Mouse (Mus musculus) gastrocnemius, postnatal 36 days (tissue): ENCODE measurements around the gene Gm37240. TPM values are rescaled to one million over a fixed set of nuclear protein-coding genes. Genes with fewer than 3 reads are reported as not detected.

ENCODE experiments used
- DNase-seq, 2 experiments: peaks; one replicate each; pipeline ENCODE4 v3.0.0; 2022
- intact Hi-C: fragments of 180-260 bp; cut with DNase I; formaldehyde crosslinking; loops from one replicate; pipeline ENCODE4 v1.15.1; 2025
- total RNA-seq, 2 experiments: library from RNA; stranded (reverse); gene quantifications; 2 replicates each; pipeline ENCODE4 v1.2.3; 2021

Gene Gm37240
- total RNA-seq, 2 experiments from 2014 or later: 35.6 to 41.7 TPM

GRCm38 (mm10) chr3:84505193-84505592 lies 1382.1 kb downstream of the Gm37240 start:
- DNase-seq: no peak
- intact Hi-C loops: no loop called here

- intact Hi-C loops: no loop called here
- no peak for DNase-seq
Observed at GRCm38 (mm10) chr3:84504291-84504690, 1383.0 kb downstream of the Gm37240 start.

GRCm38 (mm10) chr3:84502101-84502500 lies 1385.2 kb downstream of the Gm37240 start:
- intact Hi-C loops: no loop called here
- no peak for DNase-seq

- no peak for DNase-seq
- intact Hi-C loops: no loop called here
Observed at GRCm38 (mm10) chr3:84500491-84500890, 1386.8 kb downstream of the Gm37240 start.

- intact Hi-C loops: no loop called here
- DNase-seq: no peak
Observed at GRCm38 (mm10) chr3:84497718-84498117, 1389.6 kb downstream of the Gm37240 start.

GRCm38 (mm10) chr3:84492657-84493056 lies 1394.7 kb downstream of the Gm37240 start:
- intact Hi-C loops: no loop called here
- DNase-seq: no peak

GRCm38 (mm10) chr3:84492148-84492547 lies 1395.2 kb downstream of the Gm37240 start:
- intact Hi-C loops: no loop called here

GRCm38 (mm10) chr3:84488716-84489115 lies 1398.6 kb downstream of the Gm37240 start:
- DNase-seq: no peak
- intact Hi-C loops: no loop called here

More at GRCm38 (mm10) chr3:84492148-84492547, 1395.2 kb downstream of the Gm37240 start:
- no peak for DNase-seq

GRCm38 (mm10) chr3:84484891-84485290 lies 1402.4 kb downstream of the Gm37240 start:
- intact Hi-C loops: loop anchor here (5.0 kb wide), 1 partner anchor 133 kb away; no protein-coding TSS in a partner anchor
- no peak for DNase-seq

- intact Hi-C loops: loop anchor here (5.0 kb wide), 1 partner anchor 132 kb away; no protein-coding TSS in a partner anchor
Observed at GRCm38 (mm10) chr3:84484333-84484732, 1403.0 kb downstream of the Gm37240 start.

GRCm38 (mm10) chr3:84482121-84482520 lies 1405.2 kb downstream of the Gm37240 start:
- no peak for DNase-seq
- intact Hi-C loops: loop anchor here (5.0 kb wide), 1 partner anchor 130 kb away; no protein-coding TSS in a partner anchor

More at GRCm38 (mm10) chr3:84484333-84484732, 1403.0 kb downstream of the Gm37240 start:
- DNase-seq: no peak

GRCm38 (mm10) chr3:84481104-84481503 lies 1406.2 kb downstream of the Gm37240 start:
- intact Hi-C loops: loop anchor here (5.0 kb wide), 1 partner anchor 129 kb away; no protein-coding TSS in a partner anchor
- DNase-seq: no peak

- peak in 1 of 2 experiments; percentile 24 for DNase-seq
- intact Hi-C loops: loop anchor here (5.0 kb wide), 1 partner anchor 128 kb away; no protein-coding TSS in a partner anchor
Observed at GRCm38 (mm10) chr3:84480006-84480897, 1407.1 kb downstream of the Gm37240 start, which contains the start of gene Fhdc1. Gene Fhdc1 (minus strand): TSS chr3:84480429.

GRCm38 (mm10) chr3:84479293-84480005 lies 1407.9 kb downstream of the Gm37240 start:
- DNase-seq: peak in 1 of 2 experiments; percentile 47
- intact Hi-C loops: loop anchor here (5.0 kb wide), 1 partner anchor 127 kb away; no protein-coding TSS in a partner anchor

- intact Hi-C loops: no loop called here
- no peak for DNase-seq
Observed at GRCm38 (mm10) chr3:84478896-84479292, 1408.4 kb downstream of the Gm37240 start.

- intact Hi-C loops: no loop called here
- no peak for DNase-seq
Observed at GRCm38 (mm10) chr3:84478195-84478594, 1409.1 kb downstream of the Gm37240 start.

GRCm38 (mm10) chr3:84477498-84477897 lies 1409.8 kb downstream of the Gm37240 start:
- no peak for DNase-seq
- intact Hi-C loops: no loop called here

GRCm38 (mm10) chr3:84474981-84475775 lies 1412.1 kb downstream of the Gm37240 start:
- intact Hi-C loops: no loop called here

GRCm38 (mm10) chr3:84474398-84474797 lies 1412.9 kb downstream of the Gm37240 start:
- intact Hi-C loops: no loop called here

More at GRCm38 (mm10) chr3:84474981-84475775, 1412.1 kb downstream of the Gm37240 start:
- no peak for DNase-seq

GRCm38 (mm10) chr3:84472955-84473354 lies 1414.4 kb downstream of the Gm37240 start:
- intact Hi-C loops: no loop called here
- DNase-seq: no peak

More at GRCm38 (mm10) chr3:84474398-84474797, 1412.9 kb downstream of the Gm37240 start:
- no peak for DNase-seq
